Mouse (Mus musculus): ENCODE measurements around the gene Cdk18. TPM values are rescaled to one million over a fixed set of nuclear protein-coding genes. Genes with fewer than 3 reads are reported as not detected.

Gene Cdk18
- total RNA-seq, 2 experiments from 2014 or later, result 23.2 to 27.2 TPM

GRCm38 (mm10) chr1:132149410-132149809 lies 9.9 kb upstream of the Cdk18 start:
- DNase-seq, result no peak

GRCm38 (mm10) chr1:132145973-132146685 lies 6.6 kb upstream of the Cdk18 start:
- no peak for DNase-seq

GRCm38 (mm10) chr1:132144837-132145236 lies 5.4 kb upstream of the Cdk18 start:
- DNase-seq, result no peak

- peak; percentile 54 to 68 for DNase-seq
Observed at GRCm38 (mm10) chr1:132144223-132144622, 4.7 kb upstream of the Cdk18 start.

- DNase-seq, result no peak
Observed at GRCm38 (mm10) chr1:132143730-132144129, 4.2 kb upstream of the Cdk18 start.

- no peak for DNase-seq
Observed at GRCm38 (mm10) chr1:132143079-132143478, 3.6 kb upstream of the Cdk18 start.

- DNase-seq, result no peak
Observed at GRCm38 (mm10) chr1:132141753-132142152, 2.3 kb upstream of the Cdk18 start.

- DNase-seq, result no peak
Observed at GRCm38 (mm10) chr1:132141166-132141565, 1.7 kb upstream of the Cdk18 start.

- no peak for DNase-seq
Observed at GRCm38 (mm10) chr1:132140574-132140973, 1.1 kb upstream of the Cdk18 start.

- DNase-seq, result no peak
Observed at GRCm38 (mm10) chr1:132140171-132140570, 687 bp upstream of the Cdk18 start.

- DNase-seq, result no peak
Observed at GRCm38 (mm10) chr1:132138576-132139415, 688 bp downstream of the Cdk18 start.

GRCm38 (mm10) chr1:132137935-132138575 lies 1.4 kb downstream of the Cdk18 start:
- DNase-seq, result no peak

GRCm38 (mm10) chr1:132136847-132137246 lies 2.6 kb downstream of the Cdk18 start:
- DNase-seq, result no peak

GRCm38 (mm10) chr1:132135631-132136030 lies 3.9 kb downstream of the Cdk18 start:
- no peak for DNase-seq

GRCm38 (mm10) chr1:132128311-132128710 lies 11.2 kb downstream of the Cdk18 start:
- no peak for DNase-seq

GRCm38 (mm10) chr1:132125803-132126405 lies 13.6 kb downstream of the Cdk18 start:
- peak in 1 of 2 experiments; percentile 48 for DNase-seq

GRCm38 (mm10) chr1:132125249-132125648 lies 14.2 kb downstream of the Cdk18 start:
- no peak for DNase-seq

- no peak for DNase-seq
Observed at GRCm38 (mm10) chr1:132123420-132124014, 16.0 kb downstream of the Cdk18 start.

GRCm38 (mm10) chr1:132121895-132122294 lies 17.6 kb downstream of the Cdk18 start:
- DNase-seq, result peak; percentile 51 to 67

GRCm38 (mm10) chr1:132121236-132121635 lies 18.2 kb downstream of the Cdk18 start:
- peak; percentile 82 to 84 for DNase-seq

GRCm38 (mm10) chr1:132116606-132117005 lies 22.9 kb downstream of the Cdk18 start:
- DNase-seq, result peak; percentile 60 to 66

- no peak for DNase-seq
Observed at GRCm38 (mm10) chr1:132113098-132113497, 26.4 kb downstream of the Cdk18 start.
